Mouse (Mus musculus): ENCODE results near the gene Frmd4a.

- no peak for TF ChIP-seq POLR2A (IDR thresholded peaks at IDR 0.05; ENCODE audit: low read depth, low read length)
- TF ChIP-seq CTCF (IDR thresholded peaks at IDR 0.05; ENCODE audit: extremely low read depth, insufficient read depth, insufficient read length, insufficient replicate concordance) = no peak
These were observed 549.6 kb downstream of the Frmd4a start for GRCm38 (mm10) chr2:4566956-4567680.

Measured in spleen, adult 2 months (tissue).